Comparison of ENCODE assay signal across 22 mouse cellular contexts in the genomic region with DNA sequence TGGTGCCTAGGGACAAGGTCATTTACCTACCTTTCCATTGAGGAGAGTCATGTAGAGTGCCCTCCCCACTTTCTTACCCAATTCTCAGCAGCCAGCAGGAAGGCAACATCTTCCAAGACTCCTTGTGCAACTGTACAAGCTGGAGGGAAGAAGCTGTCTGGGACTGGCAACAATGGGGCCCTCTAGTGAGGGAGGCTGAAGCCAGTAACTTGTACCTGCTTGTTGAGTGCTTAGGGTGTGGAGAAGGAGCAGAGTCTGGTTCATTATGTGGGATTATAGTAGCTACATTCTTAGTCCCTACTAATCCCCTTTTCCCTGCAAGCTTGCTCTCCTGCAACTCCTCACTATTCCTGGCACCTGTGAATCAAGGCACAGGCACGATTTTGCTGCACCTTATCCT. TPM values are rescaled to one million over a fixed set of nuclear protein-coding genes. Genes with fewer than 3 reads are reported as not detected.
DNase-seq lines count a peak whose midpoint lies in the region; ATAC-seq and TF ChIP-seq lines count a peak whose summit lies in the region.
"Had no signal": no experiment of that assay in that cellular context is flagged by ENCODE, and none has a peak within 500 bp of the region (broad histone marks: within the 10 kb centered on the region; RNA-seq: fewer than 3 reads in every experiment).

No protein-coding gene starts in this region.

- H3K9me3 ChIP-seq in heart, embryonic 11.5 days (replicated peaks; ENCODE audit: control insufficient read depth, low read length), result no peaks in the 10 kb centered on the region
- no peaks in the 10 kb centered on the region for H3K9me3 ChIP-seq in forebrain, embryonic 16.5 days (ENCODE audit: control insufficient read depth, low read length)
- H3K9me3 ChIP-seq in kidney, embryonic 15.5 days (replicated peaks), result no peaks in the 10 kb centered on the region
- H3K9me3 ChIP-seq: embryonic facial prominence, embryonic 15.5 days; forebrain, embryonic 15.5 days; heart, embryonic 10.5 days; heart, embryonic 15.5 days; hindbrain, embryonic 13.5 days had no signal

- H3K27me3 ChIP-seq in heart, adult 2 months (ENCODE audit: control insufficient read depth, insufficient read depth, low read length), result no peaks in the 10 kb centered on the region
- H3K27me3 ChIP-seq in heart, embryonic 11.5 days (ENCODE audit: control insufficient read depth, insufficient read depth, low read length), result no peaks in the 10 kb centered on the region
- H3K27me3 ChIP-seq in forebrain, embryonic 16.5 days (replicated peaks; ENCODE audit: control insufficient read depth, insufficient read depth, low read length), result no peaks in the 10 kb centered on the region
- no peaks in the 10 kb centered on the region for H3K27me3 ChIP-seq in kidney, embryonic 15.5 days
- H3K27me3 ChIP-seq: embryonic facial prominence, embryonic 15.5 days; forebrain, embryonic 15.5 days; heart, embryonic 15.5 days; hindbrain, embryonic 13.5 days had no signal

- H3K4me3 ChIP-seq in heart, adult 2 months, result no peak overlapping the region
- no peak overlapping the region for H3K4me3 ChIP-seq in heart, embryonic 11.5 days (ENCODE audit: low read depth, low read length)
- no peak overlapping the region for H3K4me3 ChIP-seq in forebrain, embryonic 16.5 days (replicated peaks; ENCODE audit: low read length)
- H3K4me3 ChIP-seq in kidney, embryonic 15.5 days (replicated peaks), result no peak overlapping the region
- H3K4me3 ChIP-seq: embryonic facial prominence, embryonic 15.5 days; erythroblast, embryonic 14.5 days; forebrain, embryonic 15.5 days; heart, embryonic 10.5 days; heart, embryonic 15.5 days; hindbrain, embryonic 13.5 days had no signal

- H3K9ac ChIP-seq in heart, adult 2 months (ENCODE audit: low read depth, low read length), result no peak overlapping the region
- H3K9ac ChIP-seq in heart, embryonic 11.5 days (ENCODE audit: low read depth, low read length), result no peak overlapping the region
- H3K9ac ChIP-seq in forebrain, embryonic 16.5 days (replicated peaks; ENCODE audit: low read depth, low read length), result no peak overlapping the region
- H3K9ac ChIP-seq in kidney, embryonic 15.5 days, result no peak overlapping the region
- H3K9ac ChIP-seq: embryonic facial prominence, embryonic 15.5 days; forebrain, embryonic 15.5 days; heart, embryonic 15.5 days; hindbrain, embryonic 13.5 days had no signal

- H3K36me3 ChIP-seq in heart, adult 2 months (ENCODE audit: control insufficient read depth, insufficient read depth, low read length), result peaks cover 66% of the 10 kb centered on the region
- H3K36me3 ChIP-seq in heart, embryonic 11.5 days (ENCODE audit: control insufficient read depth, insufficient read depth, low read length), result 0 out of 2 replicates have a peak, but pooled peaks cover under 1% of the 10 kb centered on the region
- peaks cover 49% of the 10 kb centered on the region for H3K36me3 ChIP-seq in forebrain, embryonic 16.5 days (ENCODE audit: control insufficient read depth, insufficient read depth)
- peaks cover 19% of the 10 kb centered on the region; the same call in 1 of the 2 replicates for H3K36me3 ChIP-seq in kidney, embryonic 15.5 days

- no peak for TF ChIP-seq EP300 in heart, adult 2 months (IDR thresholded peaks at IDR 0.05; ENCODE audit: insufficient read depth, low read depth, low read length)

- WGBS in heart, adult 2 months, result 66% methylated on average over 1 of the region's 1 CpGs
- WGBS in heart, embryonic 11.5 days (ENCODE audit: insufficient replicate concordance), result 54% methylated on average over 1 of the region's 1 CpGs
- 65% methylated on average over 1 of the region's 1 CpGs for WGBS in forebrain, embryonic 16.5 days
- 48% methylated on average over 1 of the region's 1 CpGs for WGBS in kidney, embryonic 15.5 days

- no peak for TF ChIP-seq POLR2A in heart, adult 2 months (IDR thresholded peaks at IDR 0.05; ENCODE audit: insufficient read depth, low read depth, low read length)

- H3K79me2 ChIP-seq in heart, adult 2 months (replicated peaks; ENCODE audit: control insufficient read depth, insufficient read depth, low read length), result peaks cover 7% of the 10 kb centered on the region

- peak; percentile 32; the same call in 1 of the 2 replicates for TF ChIP-seq CTCF in heart, adult 2 months (IDR thresholded peaks at IDR 0.05)

- peaks cover 19% of the 10 kb centered on the region for H3K4me1 ChIP-seq in heart, adult 2 months (ENCODE audit: control insufficient read depth, insufficient read depth, low read length)
- peaks cover 10% of the 10 kb centered on the region for H3K4me1 ChIP-seq in heart, embryonic 11.5 days (ENCODE audit: control insufficient read depth, insufficient read depth, low read length)
- peaks cover 17% of the 10 kb centered on the region for H3K4me1 ChIP-seq in forebrain, embryonic 16.5 days (replicated peaks; ENCODE audit: control insufficient read depth, insufficient read depth, low read length)
- H3K4me1 ChIP-seq in kidney, embryonic 15.5 days, result no peaks in the 10 kb centered on the region

- no peak overlapping the region for H3K4me2 ChIP-seq in heart, embryonic 11.5 days
- no peak overlapping the region for H3K4me2 ChIP-seq in forebrain, embryonic 16.5 days (ENCODE audit: low read length)
- H3K4me2 ChIP-seq in kidney, embryonic 15.5 days, result no peak overlapping the region
- H3K4me2 ChIP-seq: embryonic facial prominence, embryonic 15.5 days; forebrain, embryonic 15.5 days; heart, embryonic 15.5 days; hindbrain, embryonic 13.5 days had no signal

- H3K27ac ChIP-seq in heart, adult 2 months, result peak overlapping the region; percentile 91
- no peak overlapping the region for H3K27ac ChIP-seq in heart, embryonic 11.5 days (ENCODE audit: low read depth, low read length)
- no peak overlapping the region for H3K27ac ChIP-seq in forebrain, embryonic 16.5 days (ENCODE audit: low read length)
- H3K27ac ChIP-seq in kidney, embryonic 15.5 days, result no peak overlapping the region
- H3K27ac ChIP-seq: embryonic facial prominence, embryonic 15.5 days; forebrain, embryonic 15.5 days; heart, embryonic 10.5 days; heart, embryonic 15.5 days; hindbrain, embryonic 13.5 days; hindbrain, postnatal 0 days had no signal

- intact Hi-C loops in heart, adult 2 months (cut with DNase I), result no loop called here

- no peak for ATAC-seq in heart, embryonic 11.5 days (replicated peaks; ENCODE audit: insufficient number of reproducible peaks, low FRiP score, low TSS enrichment)
- no peak for ATAC-seq in forebrain, embryonic 16.5 days
- no peak for ATAC-seq in kidney, embryonic 15.5 days (replicated peaks; ENCODE audit: low FRiP score)
- ATAC-seq: forebrain, embryonic 15.5 days; hindbrain, postnatal 0 days had no signal

- DNase-seq in adrenal gland, postnatal 10 days, result peak; percentile 24
- DNase-seq in adrenal gland, postnatal 25 days, result no peak
- DNase-seq in heart, adult 2 months, result no peak
- DNase-seq in lung, postnatal 36 days, result peak; percentile 37
- DNase-seq in lung, postnatal 4 days, result no peak
- DNase-seq: B cell, adult 2 months; cerebellum, adult 18-20 months; cerebellum, adult 9-11 months; cerebellum, postnatal 36 days; gastrocnemius, postnatal 25 days; heart, adult 11 months; heart, postnatal 14 days had no signal

RNA-seq across cellular contexts. Expression of gene Plxna2, which starts 32.1 kb away (rescaled TPM):
- 10 to 100 TPM; 14.2 to 16.8 TPM for total RNA-seq in adrenal gland, postnatal 10 days (2021)
- 9.0 and 10.5 TPM in 2 replicates for total RNA-seq in adrenal gland, postnatal 25 days (2021)
- total RNA-seq in heart, adult 2 months (2021), result 10 to 100 TPM; 22.6 to 30.6 TPM
- polyA plus RNA-seq in heart, adult 2 months (2012; rRNA removed), result 9.8 and 16.7 TPM in 2 replicates
- 6.4 and 6.7 TPM in 2 replicates for polyA plus RNA-seq in heart, embryonic 11.5 days (2014; fragmentation: Nextera tagmentation; extraction: Ambion mirVana)
- polyA plus RNA-seq in forebrain, embryonic 16.5 days (2015; fragmentation: Nextera tagmentation; extraction: Ambion mirVana), result 76.0 and 80.3 TPM in 2 replicates
- polyA plus RNA-seq in kidney, embryonic 15.5 days (2015; fragmentation: Nextera tagmentation; extraction: Ambion mirVana), result 5.7 and 6.3 TPM in 2 replicates

Comparison
In these comparisons a context has a peak if more than half of its experiments do, and no peak if none do; other contexts are left out.
1. DNase-seq: peak in adrenal gland, postnatal 10 days (single experiment) and lung, postnatal 36 days (single experiment); none in adrenal gland, postnatal 25 days (single experiment), heart, adult 2 months (0 of 2) and lung, postnatal 4 days (0 of 2).